Mouse (Mus musculus) megakaryocyte, embryonic 14.5 days (primary cell): ENCODE results near the gene Olfr1441. TPM values are rescaled to one million over a fixed set of nuclear protein-coding genes. Genes with fewer than 3 reads are reported as not detected.

Experiments
- H3K27me3 ChIP-seq: replicated peaks from 2 replicates; pipeline ENCODE3; 2012; ENCODE audit warnings: inconsistent platforms
- H3K36me3 ChIP-seq: replicated peaks from 2 replicates; pipeline ENCODE3; 2012; ENCODE audit warnings: low read length, inconsistent platforms, mixed read lengths
- H3K4me1 ChIP-seq: 2 replicates; pipeline ENCODE4 v1.6.1; 2012; ENCODE audit warnings: inconsistent platforms
- H3K4me3 ChIP-seq: replicated peaks from 2 replicates; pipeline ENCODE3; 2012; ENCODE audit warnings: moderate library complexity, mild to moderate bottlenecking, inconsistent platforms
- H3K9me3 ChIP-seq: 2 replicates; pipeline ENCODE4 v1.6.1; 2012; ENCODE audit warnings: inconsistent platforms
- FLI1 ChIP-seq: IDR thresholded peaks from 2 replicates; pipeline ENCODE4 v1.6.1; 2012; ENCODE audit warnings: low read length, inconsistent platforms, mixed read lengths
- GATA1 ChIP-seq: IDR thresholded peaks from 3 replicates; pipeline ENCODE4 v1.6.1; 2012; ENCODE audit warnings: mixed read lengths, low read length, inconsistent platforms, borderline replicate concordance
- polyA plus RNA-seq: library from polyadenylated mRNA; stranded (reverse); fragments of >175 nt; gene quantifications from 2 replicates; pipeline ENCODE4 v1.2.3, GENCODE M21; 2012; ENCODE audit warnings: low replicate concordance; ENCODE audit not compliant: insufficient read depth

Gene Olfr1441
- polyA plus RNA-seq, result not detected in 2 replicates

GRCm38 (mm10) chr19:12417361-12417760, at the start of gene Olfr1441:
TSS of gene Olfr1441 (plus strand) at chr19:12417433.
- no peaks in the 10 kb centered on the region for H3K9me3 ChIP-seq
- no peaks in the 10 kb centered on the region for H3K27me3 ChIP-seq
- TF ChIP-seq GATA1, result no peak
- TF ChIP-seq FLI1, result no peak
- H3K36me3 ChIP-seq, result no peaks in the 10 kb centered on the region
- H3K4me1 ChIP-seq, result no peaks in the 10 kb centered on the region
- no peak within 1 kb of the TSS for H3K4me3 ChIP-seq

GRCm38 (mm10) chr19:12373004-12373403, 44.2 kb upstream of the Olfr1441 start:
- H3K27me3 ChIP-seq, result no peaks in the 10 kb centered on the region
- H3K4me3 ChIP-seq, result no peak overlapping the region
- no peaks in the 10 kb centered on the region for H3K36me3 ChIP-seq
- H3K4me1 ChIP-seq, result no peaks in the 10 kb centered on the region
- no peak for TF ChIP-seq GATA1
- no peaks in the 10 kb centered on the region for H3K9me3 ChIP-seq

DNA sequence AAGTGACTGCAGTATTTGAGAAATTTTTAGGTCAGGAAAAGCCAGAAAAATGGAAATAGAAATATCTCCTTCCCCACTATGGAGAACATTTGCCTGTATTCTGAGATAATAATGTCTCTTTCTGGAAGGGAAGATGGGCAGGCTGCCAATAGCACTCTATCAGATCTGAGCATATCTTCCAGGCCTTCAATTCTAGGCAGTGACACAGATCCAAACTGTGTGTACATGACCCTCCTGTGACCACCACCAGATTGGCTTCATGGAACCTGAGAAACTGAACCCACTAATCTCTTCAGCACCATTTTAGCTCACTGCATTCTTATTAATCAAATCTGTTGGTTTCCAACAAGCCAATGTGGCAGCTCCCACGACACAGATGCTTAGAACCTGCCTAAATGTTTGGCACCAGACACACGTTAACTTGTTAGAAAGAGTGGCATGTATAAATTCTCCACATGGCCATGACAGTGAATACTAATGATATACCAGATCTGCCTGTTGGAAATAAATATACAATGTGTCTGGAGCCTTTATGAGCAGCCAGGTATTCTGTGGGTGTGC, 42.7 kb upstream of the Olfr1441 start:
- no peak overlapping the region for H3K4me3 ChIP-seq
- H3K4me1 ChIP-seq, result no peaks in the 10 kb centered on the region
- H3K36me3 ChIP-seq, result no peaks in the 10 kb centered on the region
- no peaks in the 10 kb centered on the region for H3K9me3 ChIP-seq
- no peaks in the 10 kb centered on the region for H3K27me3 ChIP-seq
- TF ChIP-seq FLI1, result no peak

DNA sequence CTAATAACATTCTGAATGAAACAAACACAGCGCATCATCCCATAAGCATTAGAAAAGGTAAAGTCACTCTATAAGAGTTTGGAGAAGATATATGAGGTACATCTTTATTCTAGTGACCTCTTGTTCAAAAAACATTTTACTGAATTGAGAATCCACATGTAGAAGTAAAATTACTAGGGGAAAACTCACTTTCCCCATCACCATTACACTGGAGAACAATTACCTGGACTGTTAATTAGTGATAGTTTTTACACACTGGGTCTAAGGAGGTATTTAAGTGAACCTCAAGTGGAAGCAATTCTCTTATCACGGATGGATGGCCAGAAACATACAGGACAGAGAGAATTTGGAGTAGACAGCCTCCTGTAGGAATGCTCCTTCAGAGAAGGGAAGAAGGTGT, 30.3 kb upstream of the Olfr1441 start, which contains the start of gene Olfr1440:
TSS of gene Olfr1440 (plus strand) at position 301 of the 400 bp plus-strand sequence.
- no peak for TF ChIP-seq GATA1
- no peak for TF ChIP-seq FLI1
- Histone ChIP-seq H3K36me3 (no peaks in the 10 kb centered on the region), H3K4me3 (no peak within 1 kb of the TSS)

DNA sequence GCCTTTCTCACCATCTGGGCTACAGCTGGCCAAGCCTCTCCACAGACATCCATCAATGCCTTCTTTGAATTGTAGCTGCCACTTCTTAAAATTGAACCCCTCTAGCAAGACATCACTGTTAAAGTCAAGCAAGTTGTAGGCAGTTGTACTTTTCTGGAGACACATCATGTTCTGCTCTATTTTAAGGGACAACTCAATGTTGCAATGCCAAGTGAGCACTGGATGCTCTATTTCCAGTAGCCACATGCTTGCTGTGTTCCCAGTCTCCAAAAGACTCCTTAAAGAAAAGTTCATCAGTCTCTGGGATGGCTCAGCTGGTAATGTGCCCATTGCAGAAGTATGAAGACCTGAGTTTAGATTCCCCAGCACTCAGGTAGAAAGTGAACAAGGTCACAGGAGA, 3.5 kb upstream of the Olfr1441 start:
- H3K27me3 ChIP-seq, result no peaks in the 10 kb centered on the region
- no peaks in the 10 kb centered on the region for H3K9me3 ChIP-seq
- H3K4me3 ChIP-seq, result no peak overlapping the region
- TF ChIP-seq GATA1 (no peak), FLI1 (no peak)
- no peaks in the 10 kb centered on the region for H3K36me3 ChIP-seq
- H3K4me1 ChIP-seq, result no peaks in the 10 kb centered on the region

More for the DNA sequence above, 30.3 kb upstream of the Olfr1441 start, which contains the start of gene Olfr1440:
- no peaks in the 10 kb centered on the region for H3K4me1 ChIP-seq
- H3K9me3 ChIP-seq, result peaks cover 2% of the 10 kb centered on the region; the same call in 1 of the 2 replicates
- no peaks in the 10 kb centered on the region for H3K27me3 ChIP-seq

GRCm38 (mm10) chr19:12418312-12418711, 1.1 kb downstream of the Olfr1441 start:
- Histone ChIP-seq H3K36me3 (no peaks in the 10 kb centered on the region), H3K9me3 (no peaks in the 10 kb centered on the region), H3K4me3 (no peak overlapping the region), H3K4me1 (no peaks in the 10 kb centered on the region), H3K27me3 (peaks cover 3% of the 10 kb centered on the region)
- no peak for TF ChIP-seq FLI1
- no peak for TF ChIP-seq GATA1

DNA sequence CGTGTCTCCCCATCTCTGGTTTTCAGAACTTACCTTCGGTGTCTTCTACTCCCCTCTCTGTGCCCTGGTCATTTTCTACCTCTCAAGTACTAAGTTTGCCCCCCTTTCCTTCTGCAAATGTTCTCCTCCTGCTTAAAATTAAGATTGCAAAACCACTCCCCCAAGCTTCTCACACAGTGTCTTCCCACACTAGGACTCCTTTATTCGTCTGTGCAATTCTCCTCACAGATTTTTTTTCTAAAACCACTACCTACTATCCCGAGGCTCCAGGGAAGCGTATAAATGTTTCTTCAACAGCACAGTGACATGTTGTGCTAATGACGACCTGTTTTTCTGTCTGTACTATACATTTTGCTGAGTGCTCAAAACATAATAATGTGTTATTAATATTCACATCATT, 3.3 kb downstream of the Olfr1441 start:
- Histone ChIP-seq H3K9me3 (no peaks in the 10 kb centered on the region), H3K27me3 (peaks cover 3% of the 10 kb centered on the region), H3K36me3 (no peaks in the 10 kb centered on the region), H3K4me3 (no peak overlapping the region), H3K4me1 (no peaks in the 10 kb centered on the region)
- TF ChIP-seq FLI1 (no peak), GATA1 (no peak)

- no peak overlapping the region for H3K4me3 ChIP-seq
- H3K4me1 ChIP-seq, result no peaks in the 10 kb centered on the region
- no peaks in the 10 kb centered on the region for H3K9me3 ChIP-seq
- H3K36me3 ChIP-seq, result no peaks in the 10 kb centered on the region
- no peak for TF ChIP-seq FLI1
- no peak for TF ChIP-seq GATA1
- H3K27me3 ChIP-seq, result peaks cover 3% of the 10 kb centered on the region
These were observed 4.4 kb downstream of the Olfr1441 start for GRCm38 (mm10) chr19:12421680-12422079.

GRCm38 (mm10) chr19:12427101-12427500, 9.9 kb downstream of the Olfr1441 start:
- Histone ChIP-seq H3K9me3 (no peaks in the 10 kb centered on the region), H3K4me1 (peaks cover 5% of the 10 kb centered on the region; the same call in 1 of the 2 replicates), H3K27me3 (peaks cover 22% of the 10 kb centered on the region), H3K4me3 (no peak overlapping the region), H3K36me3 (no peaks in the 10 kb centered on the region)
- TF ChIP-seq FLI1 (no peak), GATA1 (no peak)

GRCm38 (mm10) chr19:12427605-12428004, 10.4 kb downstream of the Olfr1441 start, which contains the start of gene Pfpl:
TSS of gene Pfpl (plus strand) at chr19:12427905.
- no peak within 1 kb of the TSS for H3K4me3 ChIP-seq
- H3K9me3 ChIP-seq, result no peaks in the 10 kb centered on the region
- peaks cover 5% of the 10 kb centered on the region; the same call in 1 of the 2 replicates for H3K4me1 ChIP-seq
- no peak for TF ChIP-seq FLI1
- TF ChIP-seq GATA1, result no peak
- no peaks in the 10 kb centered on the region for H3K36me3 ChIP-seq
- peaks cover 21% of the 10 kb centered on the region for H3K27me3 ChIP-seq
